Mouse (Mus musculus): ENCODE data around the gene Bbx. TPM values are rescaled to one million over a fixed set of nuclear protein-coding genes. Genes with fewer than 3 reads are reported as not detected.

Bbx gene
- total RNA-seq, 1 experiment: 31.2 TPM

GRCm38 (mm10) chr16:50292834-50293233, 139.4 kb downstream of the Bbx start:
- H3K9ac ChIP-seq (ENCODE audit: insufficient read depth, low read depth, low read length, poor library complexity, severe bottlenecking): no peak overlapping the region
- H3K36me3 ChIP-seq (ENCODE audit: control insufficient read depth, insufficient read depth, low read length, poor library complexity, severe bottlenecking): no peaks in the 10 kb centered on the region
- H3K9me3 ChIP-seq (ENCODE audit: control insufficient read depth, insufficient read depth, low read depth, low read length): no peaks in the 10 kb centered on the region
- no peak for DNase-seq (ENCODE audit: low read depth, low spot score)
- H3K27ac ChIP-seq (ENCODE audit: insufficient read depth, low read depth, low read length, poor library complexity, severe bottlenecking): no peak overlapping the region
- TF ChIP-seq ZC3H11A (IDR thresholded peaks at IDR 0.05; ENCODE audit: borderline replicate concordance, low read depth, low read length) (no peak), ZNF384 (IDR thresholded peaks at IDR 0.05; ENCODE audit: low read depth, low read length) (no peak), CHD2 (IDR thresholded peaks at IDR 0.05; ENCODE audit: low read depth, low read length) (no peak), HCFC1 (IDR thresholded peaks at IDR 0.05; ENCODE audit: borderline replicate concordance, insufficient read depth, low read length) (no peak), MAFK (IDR thresholded peaks at IDR 0.05; ENCODE audit: insufficient read depth, low read depth, low read length) (no peak)
- H3K4me3 ChIP-seq (ENCODE audit: insufficient read depth in 1 of 2, low read depth in 1 of 2, low read length in 2 of 2, poor library complexity in 1 of 2, severe bottlenecking in 1 of 2): no peak overlapping the region
- in situ Hi-C loops (cut with MboI; ENCODE audit: low sequenced_read_pairs in 2 of 2, unreplicated experiment in 2 of 2): no loop called here
- no peaks in the 10 kb centered on the region for H3K4me1 ChIP-seq (ENCODE audit: control insufficient read depth in 2 of 2, insufficient read depth in 2 of 2, low read length in 2 of 2, poor library complexity in 1 of 2)

DNA sequence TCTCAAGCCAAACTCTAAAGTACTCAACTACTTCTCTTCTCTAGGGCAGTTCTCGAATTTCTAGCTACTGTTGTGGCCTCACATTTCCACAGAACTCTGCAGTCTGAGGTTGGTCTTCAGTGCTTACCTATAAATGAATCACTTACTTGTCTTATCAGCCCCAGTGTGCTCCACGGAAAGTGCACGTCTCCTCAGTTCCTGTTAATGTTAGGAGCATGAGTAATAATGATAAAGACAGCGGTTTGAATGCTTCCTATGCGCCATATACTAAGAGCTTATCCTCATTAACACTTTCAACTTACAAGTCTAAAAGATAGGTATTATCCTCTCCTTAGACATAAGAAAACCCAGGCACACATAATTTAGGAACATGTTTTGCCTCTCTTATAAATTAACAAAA, 142.4 kb downstream of the Bbx start:
- H3K9ac ChIP-seq (ENCODE audit: insufficient read depth, low read depth, low read length, poor library complexity, severe bottlenecking): no peak overlapping the region
- DNase-seq (ENCODE audit: low read depth, low spot score): no peak
- H3K27ac ChIP-seq (ENCODE audit: insufficient read depth, low read depth, low read length, poor library complexity, severe bottlenecking): no peak overlapping the region
- H3K36me3 ChIP-seq (ENCODE audit: control insufficient read depth, insufficient read depth, low read length, poor library complexity, severe bottlenecking): no peaks in the 10 kb centered on the region
- TF ChIP-seq CHD2 (IDR thresholded peaks at IDR 0.05; ENCODE audit: low read depth, low read length) (no peak), HCFC1 (IDR thresholded peaks at IDR 0.05; ENCODE audit: borderline replicate concordance, insufficient read depth, low read length) (no peak), MAFK (IDR thresholded peaks at IDR 0.05; ENCODE audit: insufficient read depth, low read depth, low read length) (no peak), ZNF384 (IDR thresholded peaks at IDR 0.05; ENCODE audit: low read depth, low read length) (no peak), ZC3H11A (IDR thresholded peaks at IDR 0.05; ENCODE audit: borderline replicate concordance, low read depth, low read length) (no peak)
- no peaks in the 10 kb centered on the region for H3K4me1 ChIP-seq (ENCODE audit: control insufficient read depth in 2 of 2, insufficient read depth in 2 of 2, low read length in 2 of 2, poor library complexity in 1 of 2)
- no peak overlapping the region for H3K4me3 ChIP-seq (ENCODE audit: insufficient read depth in 1 of 2, low read depth in 1 of 2, low read length in 2 of 2, poor library complexity in 1 of 2, severe bottlenecking in 1 of 2)
- no peaks in the 10 kb centered on the region for H3K9me3 ChIP-seq (ENCODE audit: control insufficient read depth, insufficient read depth, low read depth, low read length)
- in situ Hi-C loops (cut with MboI; ENCODE audit: low sequenced_read_pairs in 2 of 2, unreplicated experiment in 2 of 2): no loop called here

GRCm38 (mm10) chr16:50272813-50273212, 159.4 kb downstream of the Bbx start:
- H3K9ac ChIP-seq (ENCODE audit: insufficient read depth, low read depth, low read length, poor library complexity, severe bottlenecking): no peak overlapping the region
- no peaks in the 10 kb centered on the region for H3K36me3 ChIP-seq (ENCODE audit: control insufficient read depth, insufficient read depth, low read length, poor library complexity, severe bottlenecking)
- DNase-seq (ENCODE audit: low read depth, low spot score): no peak
- no peak overlapping the region for H3K27ac ChIP-seq (ENCODE audit: insufficient read depth, low read depth, low read length, poor library complexity, severe bottlenecking)
- in situ Hi-C loops (cut with MboI; ENCODE audit: low sequenced_read_pairs in 2 of 2, unreplicated experiment in 2 of 2): loop anchor here in 1 of 2 experiments (25.0 kb wide), 1 partner anchor 464 kb away; no protein-coding TSS in a partner anchor
- no peak overlapping the region for H3K4me3 ChIP-seq (ENCODE audit: insufficient read depth in 1 of 2, low read depth in 1 of 2, low read length in 2 of 2, poor library complexity in 1 of 2, severe bottlenecking in 1 of 2)
- TF ChIP-seq CHD2 (IDR thresholded peaks at IDR 0.05; ENCODE audit: low read depth, low read length): no peak
- H3K9me3 ChIP-seq (ENCODE audit: control insufficient read depth, insufficient read depth, low read depth, low read length): no peaks in the 10 kb centered on the region
- H3K4me1 ChIP-seq (ENCODE audit: control insufficient read depth in 2 of 2, insufficient read depth in 2 of 2, low read length in 2 of 2, poor library complexity in 1 of 2): no peaks in the 10 kb centered on the region

DNA sequence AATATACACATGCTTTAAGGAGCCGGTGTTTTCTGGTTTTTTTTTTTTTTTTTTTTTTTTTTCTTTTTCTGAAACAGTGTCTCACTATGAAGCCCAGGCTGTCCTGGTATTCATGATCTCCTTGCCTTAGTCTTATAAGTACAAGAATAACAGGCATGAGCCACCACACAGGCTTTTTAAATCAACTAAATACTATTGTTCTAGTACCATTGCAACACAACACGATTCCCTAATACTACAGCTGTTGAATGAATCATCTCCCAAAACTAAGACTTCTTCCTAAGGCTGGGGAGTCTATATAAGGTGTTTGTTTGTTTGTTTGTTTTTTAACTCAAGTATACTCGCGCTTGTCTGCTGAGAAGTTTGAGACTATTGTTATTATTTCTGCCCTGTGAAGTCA, 169.5 kb downstream of the Bbx start:
- Histone ChIP-seq H3K4me1 (ENCODE audit: control insufficient read depth in 2 of 2, insufficient read depth in 2 of 2, low read length in 2 of 2, poor library complexity in 1 of 2) (no peaks in the 10 kb centered on the region), H3K9me3 (ENCODE audit: control insufficient read depth, insufficient read depth, low read depth, low read length) (no peaks in the 10 kb centered on the region), H3K9ac (ENCODE audit: insufficient read depth, low read depth, low read length, poor library complexity, severe bottlenecking) (no peak overlapping the region), H3K27ac (ENCODE audit: insufficient read depth, low read depth, low read length, poor library complexity, severe bottlenecking) (no peak overlapping the region), H3K36me3 (ENCODE audit: control insufficient read depth, insufficient read depth, low read length, poor library complexity, severe bottlenecking) (no peaks in the 10 kb centered on the region; the same call in 1 of the 2 replicates), H3K4me3 (ENCODE audit: insufficient read depth in 1 of 2, low read depth in 1 of 2, low read length in 2 of 2, poor library complexity in 1 of 2, severe bottlenecking in 1 of 2) (no peak overlapping the region)
- no peak for DNase-seq (ENCODE audit: low read depth, low spot score)
- in situ Hi-C loops (cut with MboI; ENCODE audit: low sequenced_read_pairs in 2 of 2, unreplicated experiment in 2 of 2): loop anchor here in 1 of 2 experiments (25.0 kb wide), 1 partner anchor 475 kb away; no protein-coding TSS in a partner anchor
- TF ChIP-seq CHD2 (IDR thresholded peaks at IDR 0.05; ENCODE audit: low read depth, low read length) (no peak), ZNF384 (IDR thresholded peaks at IDR 0.05; ENCODE audit: low read depth, low read length) (no peak), ZC3H11A (IDR thresholded peaks at IDR 0.05; ENCODE audit: borderline replicate concordance, low read depth, low read length) (no peak), HCFC1 (IDR thresholded peaks at IDR 0.05; ENCODE audit: borderline replicate concordance, insufficient read depth, low read length) (no peak), MAFK (IDR thresholded peaks at IDR 0.05; ENCODE audit: insufficient read depth, low read depth, low read length) (no peak)

DNA sequence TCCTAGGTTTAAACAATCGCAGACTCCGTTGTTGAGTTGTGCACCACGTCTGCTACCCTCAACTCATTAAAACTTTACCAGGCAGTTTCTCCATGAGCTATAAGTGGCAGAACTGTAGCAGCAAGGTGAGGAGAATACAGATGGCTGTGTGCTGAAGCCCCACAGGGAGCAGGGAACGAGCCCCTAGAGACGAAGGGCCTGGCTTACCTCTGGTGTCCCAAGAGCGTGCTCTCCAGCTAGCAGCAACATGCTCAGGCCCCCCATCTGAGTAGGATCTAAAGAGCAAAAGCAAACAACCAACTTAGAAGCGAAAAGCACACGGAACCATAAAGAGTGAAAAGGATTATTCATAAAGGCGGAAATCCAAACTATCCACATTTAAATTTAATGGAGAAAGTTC, 170.0 kb downstream of the Bbx start:
- in situ Hi-C loops (cut with MboI; ENCODE audit: low sequenced_read_pairs in 2 of 2, unreplicated experiment in 2 of 2): loop anchor here in 1 of 2 experiments (25.0 kb wide), 1 partner anchor 475 kb away; no protein-coding TSS in a partner anchor
- no peak overlapping the region for H3K4me3 ChIP-seq (ENCODE audit: insufficient read depth in 1 of 2, low read depth in 1 of 2, low read length in 2 of 2, poor library complexity in 1 of 2, severe bottlenecking in 1 of 2)
- DNase-seq (ENCODE audit: low read depth, low spot score): no peak
- H3K9ac ChIP-seq (ENCODE audit: insufficient read depth, low read depth, low read length, poor library complexity, severe bottlenecking): no peak overlapping the region
- H3K4me1 ChIP-seq (ENCODE audit: control insufficient read depth in 2 of 2, insufficient read depth in 2 of 2, low read length in 2 of 2, poor library complexity in 1 of 2): no peaks in the 10 kb centered on the region
- H3K27ac ChIP-seq (ENCODE audit: insufficient read depth, low read depth, low read length, poor library complexity, severe bottlenecking): no peak overlapping the region
- no peaks in the 10 kb centered on the region for H3K9me3 ChIP-seq (ENCODE audit: control insufficient read depth, insufficient read depth, low read depth, low read length)
- no peak for TF ChIP-seq ZC3H11A (IDR thresholded peaks at IDR 0.05; ENCODE audit: borderline replicate concordance, low read depth, low read length)
- no peaks in the 10 kb centered on the region; the same call in 1 of the 2 replicates for H3K36me3 ChIP-seq (ENCODE audit: control insufficient read depth, insufficient read depth, low read length, poor library complexity, severe bottlenecking)
